Mouse (Mus musculus): ENCODE data around the gene Gm16485. TPM values are rescaled to one million over a fixed set of nuclear protein-coding genes. Genes with fewer than 3 reads are reported as not detected.
A peak's percentile ranks its signal among the peaks of the same experiment; 100 is the strongest.

The Gm16485 gene
- polyA plus RNA-seq (2014; fragmentation: Nextera tagmentation; extraction: Ambion mirVana) = 0.16 TPM in 1 of 2 replicates, not detected in the other

GRCm38 (mm10) chr9:8971491-8971890, at the start of gene Gm16485:
Gene Gm16485 (plus strand): TSS chr9:8971791.
- DNase-seq = no peak
- H3K4me3 ChIP-seq (ENCODE audit: low read depth, low read length) = no peak within 1 kb of the TSS
- no peak within 1 kb of the TSS for H3K9ac ChIP-seq
- H3K27me3 ChIP-seq (ENCODE audit: insufficient read depth, low read length) = no peaks in the 10 kb centered on the region
- no peak within 1 kb of the TSS for H3K4me2 ChIP-seq
- no peaks in the 10 kb centered on the region for H3K4me1 ChIP-seq (ENCODE audit: insufficient read depth)
- whole genome bisulfite sequencing = 64% methylated on average over 2 of the region's 2 CpGs
- H3K36me3 ChIP-seq (ENCODE audit: insufficient read depth) = no peaks in the 10 kb centered on the region
- H3K27ac ChIP-seq (ENCODE audit: low read depth) = no peak within 1 kb of the TSS
- no peaks in the 10 kb centered on the region for H3K9me3 ChIP-seq (ENCODE audit: low read depth, low read length)
- no peak for TF ChIP-seq CTCF (IDR thresholded peaks at IDR 0.05; ENCODE audit: low read depth)
- no peak for ATAC-seq (ENCODE audit: insufficient read depth)

- TF ChIP-seq CTCF (IDR thresholded peaks at IDR 0.05; ENCODE audit: low read depth) = no peak
- Histone ChIP-seq H3K27ac (ENCODE audit: low read depth) (no peak overlapping the region), H3K36me3 (ENCODE audit: insufficient read depth) (no peaks in the 10 kb centered on the region), H3K27me3 (ENCODE audit: insufficient read depth, low read length) (no peaks in the 10 kb centered on the region), H3K9me3 (ENCODE audit: low read depth, low read length) (no peaks in the 10 kb centered on the region), H3K4me1 (ENCODE audit: insufficient read depth) (no peaks in the 10 kb centered on the region), H3K4me2 (no peak overlapping the region), H3K9ac (no peak overlapping the region), H3K4me3 (ENCODE audit: low read depth, low read length) (no peak overlapping the region)
- 83% methylated on average over 2 of the region's 2 CpGs for WGBS
- no peak for DNase-seq
- ATAC-seq (ENCODE audit: insufficient read depth) = no peak
These were observed 44.0 kb upstream of the Gm16485 start for GRCm38 (mm10) chr9:8927561-8927960.

GRCm38 (mm10) chr9:8937753-8938152, 33.8 kb upstream of the Gm16485 start:
- DNase-seq (no peak), ATAC-seq (ENCODE audit: insufficient read depth) (no peak)
- no peaks in the 10 kb centered on the region for H3K9me3 ChIP-seq (ENCODE audit: low read depth, low read length)
- no peak overlapping the region for H3K9ac ChIP-seq
- H3K27me3 ChIP-seq (ENCODE audit: insufficient read depth, low read length) = no peaks in the 10 kb centered on the region
- H3K36me3 ChIP-seq (ENCODE audit: insufficient read depth) = no peaks in the 10 kb centered on the region
- TF ChIP-seq CTCF (IDR thresholded peaks at IDR 0.05; ENCODE audit: low read depth) = no peak
- H3K4me3 ChIP-seq (ENCODE audit: low read depth, low read length) = no peak overlapping the region
- no peak overlapping the region for H3K27ac ChIP-seq (ENCODE audit: low read depth)
- no peak overlapping the region for H3K4me2 ChIP-seq
- no peaks in the 10 kb centered on the region for H3K4me1 ChIP-seq (ENCODE audit: insufficient read depth)
- WGBS = 20% methylated on average over 1 of the region's 1 CpGs

GRCm38 (mm10) chr9:8953306-8953705, 18.3 kb upstream of the Gm16485 start:
- ATAC-seq (ENCODE audit: insufficient read depth) (no peak), DNase-seq (no peak)
- Histone ChIP-seq H3K4me1 (ENCODE audit: insufficient read depth) (no peaks in the 10 kb centered on the region), H3K9me3 (ENCODE audit: low read depth, low read length) (no peaks in the 10 kb centered on the region), H3K4me2 (no peak overlapping the region), H3K27ac (ENCODE audit: low read depth) (no peak overlapping the region), H3K27me3 (ENCODE audit: insufficient read depth, low read length) (no peaks in the 10 kb centered on the region), H3K36me3 (ENCODE audit: insufficient read depth) (no peaks in the 10 kb centered on the region), H3K9ac (no peak overlapping the region), H3K4me3 (ENCODE audit: low read depth, low read length) (no peak overlapping the region)
- no peak for TF ChIP-seq CTCF (IDR thresholded peaks at IDR 0.05; ENCODE audit: low read depth)

GRCm38 (mm10) chr9:8964512-8965133, 7.0 kb upstream of the Gm16485 start:
- no peak overlapping the region for H3K4me3 ChIP-seq (ENCODE audit: low read depth, low read length)
- no peaks in the 10 kb centered on the region for H3K4me1 ChIP-seq (ENCODE audit: insufficient read depth)
- H3K4me2 ChIP-seq = no peak overlapping the region
- ATAC-seq (ENCODE audit: insufficient read depth) (no peak; the same call in 1 of the 2 replicates), DNase-seq (peak; percentile 77)
- H3K9ac ChIP-seq = no peak overlapping the region
- no peaks in the 10 kb centered on the region for H3K9me3 ChIP-seq (ENCODE audit: low read depth, low read length)
- H3K36me3 ChIP-seq (ENCODE audit: insufficient read depth) = no peaks in the 10 kb centered on the region
- 60% methylated on average over 8 of the region's 8 CpGs for WGBS
- H3K27me3 ChIP-seq (ENCODE audit: insufficient read depth, low read length) = no peaks in the 10 kb centered on the region
- TF ChIP-seq CTCF (IDR thresholded peaks at IDR 0.05; ENCODE audit: low read depth) = peak; percentile 71
- no peak overlapping the region for H3K27ac ChIP-seq (ENCODE audit: low read depth)

GRCm38 (mm10) chr9:8970240-8970639, 1.4 kb upstream of the Gm16485 start:
- H3K4me3 ChIP-seq (ENCODE audit: low read depth, low read length) = no peak overlapping the region
- H3K4me2 ChIP-seq = no peak overlapping the region
- H3K27ac ChIP-seq (ENCODE audit: low read depth) = no peak overlapping the region
- peak; percentile 48 for DNase-seq
- TF ChIP-seq CTCF (IDR thresholded peaks at IDR 0.05; ENCODE audit: low read depth) = no peak
- no peaks in the 10 kb centered on the region for H3K36me3 ChIP-seq (ENCODE audit: insufficient read depth)
- 45% methylated on average over 7 of the region's 7 CpGs for WGBS
- no peaks in the 10 kb centered on the region for H3K4me1 ChIP-seq (ENCODE audit: insufficient read depth)
- peak; percentile 56; the same call in 1 of the 2 replicates for ATAC-seq (ENCODE audit: insufficient read depth)
- H3K27me3 ChIP-seq (ENCODE audit: insufficient read depth, low read length) = no peaks in the 10 kb centered on the region
- no peaks in the 10 kb centered on the region for H3K9me3 ChIP-seq (ENCODE audit: low read depth, low read length)
- H3K9ac ChIP-seq = no peak overlapping the region

- WGBS = 66% methylated on average over 2 of the region's 2 CpGs
- DNase-seq (peak; percentile 16), ATAC-seq (ENCODE audit: insufficient read depth) (no peak)
- Histone ChIP-seq H3K36me3 (ENCODE audit: insufficient read depth) (no peaks in the 10 kb centered on the region), H3K27me3 (ENCODE audit: insufficient read depth, low read length) (no peaks in the 10 kb centered on the region), H3K4me1 (ENCODE audit: insufficient read depth) (no peaks in the 10 kb centered on the region), H3K27ac (ENCODE audit: low read depth) (no peak overlapping the region), H3K4me3 (ENCODE audit: low read depth, low read length) (no peak overlapping the region), H3K9me3 (ENCODE audit: low read depth, low read length) (no peaks in the 10 kb centered on the region), H3K4me2 (no peak overlapping the region), H3K9ac (no peak overlapping the region)
- no peak for TF ChIP-seq CTCF (IDR thresholded peaks at IDR 0.05; ENCODE audit: low read depth)
These were observed 6.2 kb downstream of the Gm16485 start for GRCm38 (mm10) chr9:8977775-8978174.
